Mouse (Mus musculus) CD4-positive helper T cell, adult 2 months (primary cell): ENCODE measurements at regions not wholly inside any gene's neighbourhood (a gene's known extent, or its start where the extent isn't known, plus 50 kb on each side); places are given as distances from the start of the nearest gene placed in this dataset.

Experiments
- DNase-seq: peaks from one replicate; pipeline ENCODE4 v3.0.0-alpha.2; 2012; ENCODE audit warnings: low read depth, missing footprints, low spot score

GRCm38 (mm10) chr9:43975405-43975804 is 67.8 kb upstream of the Thy1 start:
- DNase-seq: peak; percentile 52

- no peak for DNase-seq
Observed at GRCm38 (mm10) chr9:43976366-43976765, 66.8 kb upstream of the Thy1 start.

- no peak for DNase-seq
Observed at GRCm38 (mm10) chr9:43977773-43978172, 65.4 kb upstream of the Thy1 start.

- DNase-seq: no peak
Observed at GRCm38 (mm10) chr9:43981376-43981775, 61.8 kb upstream of the Thy1 start.

- DNase-seq: no peak
Observed at GRCm38 (mm10) chr9:43982359-43982889, 60.8 kb upstream of the Thy1 start.

- no peak for DNase-seq
Observed at GRCm38 (mm10) chr9:43983220-43983619, 60.0 kb upstream of the Thy1 start.

- DNase-seq: peak; percentile 73
Observed at GRCm38 (mm10) chr9:43984181-43985062, 58.8 kb upstream of the Thy1 start.

GRCm38 (mm10) chr9:43987957-43988356 is 55.2 kb upstream of the Thy1 start:
- DNase-seq: peak; percentile 36

GRCm38 (mm10) chr9:43988981-43989860 is 54.0 kb upstream of the Thy1 start:
- DNase-seq: peak; percentile 34

- DNase-seq: no peak
Observed at GRCm38 (mm10) chr9:43990124-43990523, 53.1 kb upstream of the Thy1 start.

GRCm38 (mm10) chr9:43993221-43993976 is 49.8 kb upstream of the Thy1 start:
- DNase-seq: no peak
